Mouse (Mus musculus): ENCODE data around the gene Nlrx1. TPM values are rescaled to one million over a fixed set of nuclear protein-coding genes. Genes with fewer than 3 reads are reported as not detected.

Nlrx1 gene
- polyA plus RNA-seq (2012; rRNA removed) = 8.4 and 10.7 TPM in 2 replicates

- DNase-seq (ENCODE audit: low read depth in 1 of 2, low spot score in 2 of 2) = peak in 1 of 2 experiments; percentile 28
- Histone ChIP-seq H3K27ac (ENCODE audit: insufficient read depth, low read length) (peak within 1 kb of the TSS; percentile 84), H3K4me1 (ENCODE audit: control insufficient read depth, insufficient read depth, insufficient read length) (peaks cover 7% of the 10 kb centered on the region), H3K4me3 (ENCODE audit: extremely low read depth, insufficient read depth, insufficient read length) (peak within 1 kb of the TSS; percentile 71), H3K27me3 (ENCODE audit: control insufficient read depth, insufficient read depth, low read length) (no peaks in the 10 kb centered on the region), H3K36me3 (ENCODE audit: control insufficient read depth, insufficient read depth, low read length) (no peaks in the 10 kb centered on the region)
- 11% methylated on average over 6 of the region's 6 CpGs for WGBS
- TF ChIP-seq POLR2A (IDR thresholded peaks at IDR 0.05; ENCODE audit: low read depth, low read length) = no peak
- TF ChIP-seq CTCF (IDR thresholded peaks at IDR 0.05; ENCODE audit: extremely low read depth, insufficient read depth, insufficient read length, insufficient replicate concordance) = no peak
Observed at GRCm38 (mm10) chr9:44268432-44268831, at the start of gene Nlrx1. TSS of gene Nlrx1 (minus strand) at chr9:44268599.

- H3K4me3 ChIP-seq (ENCODE audit: extremely low read depth, insufficient read depth, insufficient read length) = no peak overlapping the region
- DNase-seq (ENCODE audit: low read depth in 1 of 2, low spot score in 2 of 2) = no peak
- H3K27me3 ChIP-seq (ENCODE audit: control insufficient read depth, insufficient read depth, low read length) = no peaks in the 10 kb centered on the region
- TF ChIP-seq POLR2A (IDR thresholded peaks at IDR 0.05; ENCODE audit: low read depth, low read length) = no peak
- no peak for TF ChIP-seq CTCF (IDR thresholded peaks at IDR 0.05; ENCODE audit: extremely low read depth, insufficient read depth, insufficient read length, insufficient replicate concordance)
- 94% methylated on average over 4 of the region's 4 CpGs for WGBS
- peaks cover 26% of the 10 kb centered on the region for H3K36me3 ChIP-seq (ENCODE audit: control insufficient read depth, insufficient read depth, low read length)
- peaks cover 8% of the 10 kb centered on the region for H3K4me1 ChIP-seq (ENCODE audit: control insufficient read depth, insufficient read depth, insufficient read length)
- H3K27ac ChIP-seq (ENCODE audit: insufficient read depth, low read length) = no peak overlapping the region
Observed at GRCm38 (mm10) chr9:44317452-44317851, 49.1 kb upstream of the Nlrx1 start.

GRCm38 (mm10) chr9:44314910-44315309 is 46.5 kb upstream of the Nlrx1 start:
- Histone ChIP-seq H3K36me3 (ENCODE audit: control insufficient read depth, insufficient read depth, low read length) (peaks cover 31% of the 10 kb centered on the region), H3K27me3 (ENCODE audit: control insufficient read depth, insufficient read depth, low read length) (no peaks in the 10 kb centered on the region), H3K4me1 (ENCODE audit: control insufficient read depth, insufficient read depth, insufficient read length) (peaks cover 6% of the 10 kb centered on the region), H3K4me3 (ENCODE audit: extremely low read depth, insufficient read depth, insufficient read length) (no peak overlapping the region), H3K27ac (ENCODE audit: insufficient read depth, low read length) (no peak overlapping the region)
- TF ChIP-seq POLR2A (IDR thresholded peaks at IDR 0.05; ENCODE audit: low read depth, low read length) = no peak
- TF ChIP-seq CTCF (IDR thresholded peaks at IDR 0.05; ENCODE audit: extremely low read depth, insufficient read depth, insufficient read length, insufficient replicate concordance) = no peak
- 98% methylated on average over 18 of the region's 18 CpGs for WGBS
- no peak for DNase-seq (ENCODE audit: low read depth in 1 of 2, low spot score in 2 of 2)

GRCm38 (mm10) chr9:44314257-44314547 is 45.8 kb upstream of the Nlrx1 start:
- WGBS = 94% methylated on average over 4 of the region's 4 CpGs
- Histone ChIP-seq H3K4me1 (ENCODE audit: control insufficient read depth, insufficient read depth, insufficient read length) (peaks cover 3% of the 10 kb centered on the region), H3K36me3 (ENCODE audit: control insufficient read depth, insufficient read depth, low read length) (peaks cover 31% of the 10 kb centered on the region), H3K27ac (ENCODE audit: insufficient read depth, low read length) (no peak overlapping the region), H3K27me3 (ENCODE audit: control insufficient read depth, insufficient read depth, low read length) (no peaks in the 10 kb centered on the region), H3K4me3 (ENCODE audit: extremely low read depth, insufficient read depth, insufficient read length) (no peak overlapping the region)
- DNase-seq (ENCODE audit: low read depth in 1 of 2, low spot score in 2 of 2) = no peak
- TF ChIP-seq POLR2A (IDR thresholded peaks at IDR 0.05; ENCODE audit: low read depth, low read length) (no peak), CTCF (IDR thresholded peaks at IDR 0.05; ENCODE audit: extremely low read depth, insufficient read depth, insufficient read length, insufficient replicate concordance) (no peak)

GRCm38 (mm10) chr9:44313476-44314256 is 45.3 kb upstream of the Nlrx1 start:
- TF ChIP-seq POLR2A (IDR thresholded peaks at IDR 0.05; ENCODE audit: low read depth, low read length) = no peak
- TF ChIP-seq CTCF (IDR thresholded peaks at IDR 0.05; ENCODE audit: extremely low read depth, insufficient read depth, insufficient read length, insufficient replicate concordance) = no peak
- Histone ChIP-seq H3K4me3 (ENCODE audit: extremely low read depth, insufficient read depth, insufficient read length) (no peak overlapping the region), H3K36me3 (ENCODE audit: control insufficient read depth, insufficient read depth, low read length) (peaks cover 31% of the 10 kb centered on the region), H3K27me3 (ENCODE audit: control insufficient read depth, insufficient read depth, low read length) (no peaks in the 10 kb centered on the region), H3K4me1 (ENCODE audit: control insufficient read depth, insufficient read depth, insufficient read length) (peaks cover 2% of the 10 kb centered on the region), H3K27ac (ENCODE audit: insufficient read depth, low read length) (no peak overlapping the region)
- 96% methylated on average over 19 of the region's 19 CpGs for WGBS
- DNase-seq (ENCODE audit: low read depth in 1 of 2, low spot score in 2 of 2) = no peak

- H3K27me3 ChIP-seq (ENCODE audit: control insufficient read depth, insufficient read depth, low read length) = no peaks in the 10 kb centered on the region
- no peak overlapping the region for H3K4me3 ChIP-seq (ENCODE audit: extremely low read depth, insufficient read depth, insufficient read length)
- WGBS = 66% methylated on average over 27 of the region's 27 CpGs
- no peak overlapping the region for H3K27ac ChIP-seq (ENCODE audit: insufficient read depth, low read length)
- no peak for TF ChIP-seq POLR2A (IDR thresholded peaks at IDR 0.05; ENCODE audit: low read depth, low read length)
- TF ChIP-seq CTCF (IDR thresholded peaks at IDR 0.05; ENCODE audit: extremely low read depth, insufficient read depth, insufficient read length, insufficient replicate concordance) = no peak
- H3K36me3 ChIP-seq (ENCODE audit: control insufficient read depth, insufficient read depth, low read length) = peaks cover 31% of the 10 kb centered on the region
- no peak for DNase-seq (ENCODE audit: low read depth in 1 of 2, low spot score in 2 of 2)
- peaks cover 4% of the 10 kb centered on the region; the same call in 1 of the 2 replicates for H3K4me1 ChIP-seq (ENCODE audit: control insufficient read depth, insufficient read depth, insufficient read length)
Observed at GRCm38 (mm10) chr9:44311136-44312134, 43.0 kb upstream of the Nlrx1 start.

Data from spleen, adult 2 months (tissue).